Mouse (Mus musculus) forebrain, embryonic 13.5 days (tissue): ENCODE measurements around the gene Cntn2. TPM values are rescaled to one million over a fixed set of nuclear protein-coding genes. Genes with fewer than 3 reads are reported as not detected.

Source experiments
- ATAC-seq: fragments of 200-750 bp; cut with Nextera tagmentation; 2 replicates; pipeline ENCODE4 v1.8.0; 2017
- H3K27ac ChIP-seq: fragments of 300-500 bp; sonication (generic); 2 replicates; pipeline ENCODE4 v1.5.1; 2015; ENCODE audit warnings: inconsistent platforms, mild to moderate bottlenecking, moderate library complexity
- H3K27me3 ChIP-seq: fragments of 300-500 bp; sonication (generic); 2 replicates; pipeline ENCODE4 v1.6.1; 2015; ENCODE audit warnings: mild to moderate bottlenecking, inconsistent platforms
- H3K36me3 ChIP-seq: fragments of 300-500 bp; sonication (generic); 2 replicates; pipeline ENCODE4 v1.6.1; 2015; ENCODE audit warnings: mild to moderate bottlenecking, inconsistent platforms; ENCODE audit not compliant: poor library complexity, severe bottlenecking
- H3K4me1 ChIP-seq: fragments of 300-500 bp; sonication (generic); 2 replicates; pipeline ENCODE4 v1.6.1; 2015; ENCODE audit warnings: inconsistent platforms
- H3K4me2 ChIP-seq: fragments of 300-500 bp; sonication (generic); 2 replicates; pipeline ENCODE4 v1.6.1; 2015; ENCODE audit warnings: inconsistent platforms, mild to moderate bottlenecking, moderate library complexity
- H3K4me3 ChIP-seq: fragments of 300-500 bp; sonication (generic); 2 replicates; pipeline ENCODE4 v1.5.1; 2015; ENCODE audit warnings: mild to moderate bottlenecking, inconsistent platforms
- H3K9ac ChIP-seq: fragments of 300-500 bp; sonication (generic); 2 replicates; pipeline ENCODE4 v1.6.1; 2015; ENCODE audit warnings: mild to moderate bottlenecking, inconsistent platforms
- H3K9me3 ChIP-seq: fragments of 300-500 bp; sonication (generic); replicated peaks from 2 replicates; pipeline ENCODE4 v1.6.1; 2016; ENCODE audit warnings: inconsistent platforms
- WGBS: fragments of 180-500 bp; shearing (Covaris S2); methylation state at CpG from one replicate; pipeline ENCODE4 v1.1.7; 2015; 5-methylcytosine and 5-hydroxymethylcytosine counted together
- polyA plus RNA-seq: library from polyadenylated mRNA; unstranded; fragments of >200 nt; fragmentation: Nextera tagmentation; extraction: Ambion mirVana; gene quantifications from 2 replicates; pipeline ENCODE4 v1.2.1, GENCODE M21; 2015

The Cntn2 gene
- polyA plus RNA-seq, 1 experiment from 2014 or later, result 68.9 TPM

DNA sequence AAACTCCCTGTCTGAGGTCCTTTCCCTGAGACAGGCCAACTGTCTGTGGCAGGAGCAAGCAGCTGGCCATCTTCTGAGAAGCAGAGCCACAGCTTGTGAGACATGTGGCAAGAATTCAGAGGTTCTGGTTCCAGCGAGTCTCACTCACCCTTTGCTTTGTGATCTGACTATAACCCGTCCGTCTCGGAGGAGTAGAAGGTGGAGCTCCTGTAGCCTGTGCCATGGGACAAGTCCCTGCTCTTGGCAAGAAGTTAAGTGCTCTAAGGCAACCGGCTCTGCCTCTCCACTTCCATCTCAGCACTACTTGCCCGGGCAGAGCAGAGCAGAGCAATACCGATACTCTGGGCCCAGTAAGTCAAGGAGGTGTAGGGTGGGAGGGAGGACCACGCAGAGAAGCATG, 27.9 kb upstream of the Cntn2 start:
- H3K27ac ChIP-seq, result peak overlapping the region; percentile 87
- H3K9ac ChIP-seq, result no peak overlapping the region
- H3K4me2 ChIP-seq, result no peak overlapping the region
- H3K9me3 ChIP-seq, result no peaks in the 10 kb centered on the region
- peaks cover 10% of the 10 kb centered on the region; the same call in 1 of the 2 replicates for H3K36me3 ChIP-seq
- H3K4me3 ChIP-seq, result no peak overlapping the region
- no peaks in the 10 kb centered on the region for H3K27me3 ChIP-seq
- peaks cover 36% of the 10 kb centered on the region for H3K4me1 ChIP-seq
- WGBS, result 93% methylated on average over 8 of the region's 8 CpGs
- ATAC-seq, result no peak

DNA sequence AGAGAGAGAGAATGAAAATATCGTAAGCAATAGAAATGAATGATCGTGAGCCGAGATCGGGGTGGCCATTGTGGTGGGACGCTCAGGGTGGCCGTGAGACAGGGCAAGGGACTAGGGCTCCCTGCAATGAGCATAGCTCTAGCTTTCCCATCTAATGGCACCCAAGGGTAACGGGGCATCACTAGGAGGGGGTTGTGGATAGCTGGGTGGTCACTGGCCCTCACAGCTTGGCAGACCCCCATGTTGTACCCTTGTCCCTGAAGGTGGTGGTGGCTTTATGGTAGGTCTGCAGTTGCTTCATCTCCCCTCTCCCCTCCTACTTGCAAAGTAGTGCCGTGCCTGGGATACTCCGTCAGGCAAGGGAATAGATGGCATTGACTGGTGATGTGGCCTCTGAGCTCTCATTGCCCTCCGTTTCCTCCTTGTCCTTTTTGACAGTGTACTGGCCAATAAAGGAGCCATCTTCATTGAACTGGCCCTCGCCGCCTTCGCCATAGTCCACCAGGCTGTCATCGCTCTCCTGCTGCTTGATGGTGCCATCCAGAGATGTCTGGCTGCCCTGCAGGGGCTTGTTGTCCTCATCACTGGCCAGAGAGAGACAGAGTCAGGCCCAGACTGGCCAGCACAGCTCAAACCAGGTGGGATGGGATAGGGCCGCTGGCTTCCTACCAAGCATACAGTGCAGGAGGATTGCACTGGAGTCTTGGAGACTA, 27.2 kb upstream of the Cntn2 start:
- H3K27me3 ChIP-seq, result no peaks in the 10 kb centered on the region

DNA sequence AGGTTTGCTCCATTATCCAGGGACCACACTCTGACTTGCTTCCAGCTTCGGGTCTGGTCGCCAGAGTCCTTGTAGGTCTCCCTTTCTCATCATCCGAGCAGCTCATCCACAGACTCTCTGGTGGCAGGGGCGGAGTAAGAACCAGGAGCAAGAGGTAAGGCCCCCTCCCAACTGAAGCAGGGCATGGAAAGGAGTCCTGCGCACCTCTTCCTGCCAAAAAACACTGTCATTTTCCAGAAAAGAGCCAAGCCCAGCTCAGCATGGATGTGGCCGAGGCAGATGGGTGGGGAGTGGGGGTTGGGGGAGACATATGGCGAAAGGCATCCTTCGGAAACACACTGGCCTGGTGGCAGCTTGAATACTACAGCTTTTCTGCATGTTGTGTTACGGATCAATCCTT, 26.5 kb upstream of the Cntn2 start:
- Histone ChIP-seq H3K4me2 (no peak overlapping the region), H3K27ac (peak overlapping the region; percentile 87), H3K27me3 (no peaks in the 10 kb centered on the region), H3K9ac (no peak overlapping the region), H3K36me3 (peaks cover 10% of the 10 kb centered on the region; the same call in 1 of the 2 replicates), H3K9me3 (no peaks in the 10 kb centered on the region), H3K4me1 (peaks cover 32% of the 10 kb centered on the region), H3K4me3 (no peak overlapping the region)
- WGBS, result 73% methylated on average over 9 of the region's 9 CpGs
- ATAC-seq, result peak; percentile 50

More for the DNA sequence above, 27.2 kb upstream of the Cntn2 start:
- Histone ChIP-seq H3K36me3 (peaks cover 10% of the 10 kb centered on the region; the same call in 1 of the 2 replicates), H3K4me1 (peaks cover 36% of the 10 kb centered on the region), H3K4me2 (no peak overlapping the region), H3K27ac (peak overlapping the region; percentile 87), H3K4me3 (no peak overlapping the region), H3K9ac (no peak overlapping the region), H3K9me3 (no peaks in the 10 kb centered on the region)
- ATAC-seq, result no peak
- WGBS, result 91% methylated on average over 15 of the region's 15 CpGs

DNA sequence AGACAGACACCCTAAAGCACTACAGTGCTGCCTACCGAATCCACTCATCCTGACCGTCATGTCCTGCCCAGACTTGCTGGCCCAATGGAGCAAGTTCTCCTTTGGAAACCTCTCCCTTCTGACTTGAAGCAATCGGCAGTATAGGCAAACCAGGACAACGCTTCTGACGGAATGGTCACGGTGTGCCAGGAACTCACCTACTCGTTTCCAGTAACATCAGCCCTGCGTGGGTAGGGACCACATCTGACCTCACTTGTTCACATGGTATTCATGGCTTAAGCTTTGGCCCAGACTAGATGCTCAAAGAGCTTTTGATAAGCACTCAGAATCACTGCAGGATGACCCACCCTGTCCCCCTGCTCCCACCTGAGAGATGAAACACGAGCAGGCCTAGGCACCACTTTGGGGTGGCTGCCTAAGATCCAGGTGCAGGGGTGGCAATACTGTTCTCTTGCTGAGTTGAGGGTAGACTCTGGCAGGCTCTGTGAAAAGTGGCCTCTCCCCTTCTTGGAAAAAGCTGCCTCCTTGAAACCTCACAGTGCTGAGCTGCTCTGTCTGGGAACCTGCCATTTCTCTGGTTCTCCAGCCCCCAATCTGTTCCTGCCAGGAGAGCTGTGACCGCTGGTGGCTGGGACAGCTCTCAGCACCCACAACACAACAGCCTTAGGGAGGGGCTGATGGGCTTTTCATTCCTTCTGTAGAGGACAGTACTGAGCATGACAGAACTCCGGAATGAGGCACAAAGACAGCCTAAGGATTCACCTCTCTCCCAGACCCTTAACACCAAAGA, 24.5 kb upstream of the Cntn2 start:
- Histone ChIP-seq H3K4me2 (no peak overlapping the region), H3K4me3 (no peak overlapping the region), H3K4me1 (peaks cover 34% of the 10 kb centered on the region), H3K27ac (peak overlapping the region; percentile 4; the same call in 1 of the 2 replicates), H3K27me3 (no peaks in the 10 kb centered on the region), H3K9me3 (no peaks in the 10 kb centered on the region), H3K36me3 (peaks cover 2% of the 10 kb centered on the region; the same call in 1 of the 2 replicates), H3K9ac (no peak overlapping the region)
- no peak for ATAC-seq
- 84% methylated on average over 11 of the region's 11 CpGs for WGBS

DNA sequence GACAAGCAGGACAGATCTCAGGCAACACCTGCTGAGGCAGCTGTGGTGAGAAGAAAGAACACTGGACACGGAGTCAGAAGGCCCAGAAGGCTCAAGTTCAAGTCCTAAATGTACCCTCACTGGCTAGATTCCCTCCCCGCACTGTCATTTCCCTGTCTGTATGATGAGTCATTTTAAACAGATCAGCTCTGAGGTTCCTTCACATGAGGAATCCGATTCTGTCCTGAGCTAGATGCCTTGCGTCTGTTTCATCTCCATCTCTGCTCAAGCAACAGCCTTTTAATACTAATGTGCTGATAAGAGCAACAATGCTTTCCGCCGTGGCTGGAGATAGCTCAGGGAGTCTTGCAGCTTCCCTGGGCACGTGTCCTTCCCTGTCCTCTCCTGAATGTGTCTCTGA, 22.7 kb upstream of the Cntn2 start:
- Histone ChIP-seq H3K9me3 (no peaks in the 10 kb centered on the region), H3K4me1 (peaks cover 48% of the 10 kb centered on the region)
- WGBS, result 80% methylated on average over 7 of the region's 7 CpGs

DNA sequence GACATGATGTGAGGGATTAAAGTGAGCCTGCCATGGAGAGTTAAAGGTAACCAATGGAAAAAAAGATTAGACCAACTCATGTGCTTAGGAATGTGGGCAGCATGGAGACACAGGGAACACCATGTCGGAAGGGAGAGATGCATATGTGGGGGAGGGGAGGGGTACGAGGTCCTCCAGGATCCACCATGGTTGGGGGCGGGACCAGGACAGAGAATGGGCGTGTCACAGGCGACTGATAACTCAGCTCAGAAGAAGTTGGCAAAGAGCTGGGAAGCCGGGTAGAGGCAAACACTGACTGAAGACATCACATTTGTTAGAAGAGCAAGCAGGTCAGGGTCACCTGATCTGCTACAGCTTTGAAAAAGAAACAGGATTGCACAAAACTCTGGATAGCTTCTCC, 21.9 kb upstream of the Cntn2 start:
- no peak overlapping the region for H3K4me2 ChIP-seq
- H3K9me3 ChIP-seq, result no peaks in the 10 kb centered on the region
- no peak overlapping the region for H3K9ac ChIP-seq
- ATAC-seq, result no peak
- WGBS, result 46% methylated on average over 6 of the region's 6 CpGs
- peaks cover 45% of the 10 kb centered on the region for H3K4me1 ChIP-seq
- no peak overlapping the region for H3K4me3 ChIP-seq
- H3K27ac ChIP-seq, result no peak overlapping the region; the same call in 1 of the 2 replicates
- H3K27me3 ChIP-seq, result no peaks in the 10 kb centered on the region
- H3K36me3 ChIP-seq, result no peaks in the 10 kb centered on the region

More for the DNA sequence above, 22.7 kb upstream of the Cntn2 start:
- Histone ChIP-seq H3K4me3 (no peak overlapping the region), H3K36me3 (no peaks in the 10 kb centered on the region), H3K27me3 (no peaks in the 10 kb centered on the region), H3K9ac (no peak overlapping the region), H3K4me2 (no peak overlapping the region), H3K27ac (no peak overlapping the region)
- ATAC-seq, result no peak

DNA sequence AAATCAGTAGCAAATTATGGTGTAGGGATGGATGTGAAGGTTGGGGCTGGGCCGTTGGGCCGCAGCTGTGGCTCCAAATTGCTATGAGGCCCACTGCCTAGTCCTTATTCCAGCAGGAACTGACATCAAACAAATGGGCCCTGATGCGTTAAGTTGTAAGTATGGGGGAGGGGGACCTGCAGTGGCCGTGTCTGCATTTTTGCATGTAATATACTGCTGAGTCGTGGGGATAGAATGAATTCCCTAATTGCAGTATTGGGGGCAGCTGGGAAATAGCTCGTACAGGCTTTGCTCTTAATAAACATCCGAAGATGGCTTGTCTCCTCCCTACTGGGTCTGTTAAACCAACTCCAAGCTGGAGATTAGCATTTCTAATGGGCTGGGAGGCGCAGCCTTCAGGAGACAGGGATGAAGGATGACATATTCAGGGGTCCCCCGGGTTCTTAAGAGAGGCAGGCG, 19.3 kb upstream of the Cntn2 start:
- H3K9ac ChIP-seq, result no peak overlapping the region
- WGBS, result 27% methylated on average over 10 of the region's 10 CpGs
- H3K4me1 ChIP-seq, result peaks cover 53% of the 10 kb centered on the region
- no peak overlapping the region for H3K4me2 ChIP-seq
- H3K36me3 ChIP-seq, result no peaks in the 10 kb centered on the region
- H3K27ac ChIP-seq, result peak overlapping the region; percentile 83
- no peaks in the 10 kb centered on the region for H3K9me3 ChIP-seq
- no peak overlapping the region for H3K4me3 ChIP-seq
- no peaks in the 10 kb centered on the region for H3K27me3 ChIP-seq
- ATAC-seq, result peak; percentile 34

DNA sequence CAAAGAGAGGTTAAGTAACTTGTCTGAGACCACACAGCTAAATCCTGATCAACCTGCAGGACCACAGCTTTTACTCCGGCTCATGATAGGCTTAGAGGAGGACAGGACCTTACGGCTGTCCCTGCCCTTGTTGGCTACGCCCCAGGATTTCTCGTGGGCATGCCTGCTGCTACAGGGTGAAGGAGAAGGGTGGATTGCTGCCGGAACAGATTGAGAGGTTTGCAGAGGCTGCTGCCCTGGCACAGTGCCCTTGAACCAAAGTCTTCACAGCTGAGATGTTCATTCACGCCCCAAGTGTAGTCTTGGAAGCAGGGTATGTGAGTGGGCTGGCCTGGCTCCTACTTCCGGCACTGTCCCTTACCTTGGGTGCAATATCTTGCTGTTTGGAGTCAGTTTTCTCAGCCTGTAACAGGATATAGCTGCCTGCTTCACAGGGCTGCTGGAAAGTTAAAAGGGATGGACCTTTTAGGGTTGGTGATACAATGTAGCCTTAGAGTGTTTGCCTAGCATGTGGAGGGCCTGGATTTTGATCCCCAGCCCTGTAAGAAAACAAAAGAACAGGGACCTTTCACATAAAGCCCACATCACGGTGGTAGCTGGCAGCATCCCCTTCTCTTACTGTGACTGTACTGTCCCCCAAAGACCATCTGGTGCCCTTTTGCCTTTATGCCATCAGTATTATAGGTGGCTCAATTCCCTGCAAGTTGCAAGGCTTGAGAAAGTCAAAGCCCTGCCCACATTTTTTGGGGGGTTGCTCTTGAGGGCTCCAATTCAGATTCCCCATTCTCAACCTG, 18.0 kb upstream of the Cntn2 start:
- Histone ChIP-seq H3K9ac (no peak overlapping the region), H3K27me3 (no peaks in the 10 kb centered on the region), H3K9me3 (no peaks in the 10 kb centered on the region), H3K4me2 (no peak overlapping the region), H3K36me3 (no peaks in the 10 kb centered on the region), H3K27ac (peak overlapping the region; percentile 83), H3K4me1 (peaks cover 56% of the 10 kb centered on the region), H3K4me3 (no peak overlapping the region)
- WGBS, result 66% methylated on average over 8 of the region's 8 CpGs
- no peak for ATAC-seq

DNA sequence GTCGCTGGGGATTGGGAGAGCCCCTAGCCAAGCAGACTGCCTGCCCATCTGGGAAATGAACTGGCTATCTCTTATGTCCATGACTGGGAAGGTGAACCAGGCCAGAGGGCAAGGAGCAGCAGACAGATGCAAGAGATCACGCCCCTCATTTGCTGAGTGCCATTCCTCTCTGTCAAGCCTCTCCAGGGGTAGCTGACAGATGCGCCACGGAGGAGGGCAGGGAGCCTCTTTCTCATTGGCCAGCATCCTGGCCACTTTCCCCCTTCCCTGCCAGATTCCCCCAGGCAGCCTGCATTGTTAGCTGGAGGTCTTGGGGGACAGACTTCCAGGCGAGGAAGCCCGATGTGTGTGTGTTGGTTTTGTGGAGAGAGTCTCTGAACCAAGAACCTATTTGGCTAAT, 16.0 kb upstream of the Cntn2 start:
- 13% methylated on average over 6 of the region's 6 CpGs for WGBS
- Histone ChIP-seq H3K4me3 (no peak overlapping the region), H3K4me1 (peaks cover 56% of the 10 kb centered on the region), H3K4me2 (no peak overlapping the region), H3K36me3 (no peaks in the 10 kb centered on the region), H3K27ac (peak overlapping the region; percentile 93), H3K9ac (no peak overlapping the region), H3K27me3 (no peaks in the 10 kb centered on the region), H3K9me3 (no peaks in the 10 kb centered on the region)
- no peak for ATAC-seq

DNA sequence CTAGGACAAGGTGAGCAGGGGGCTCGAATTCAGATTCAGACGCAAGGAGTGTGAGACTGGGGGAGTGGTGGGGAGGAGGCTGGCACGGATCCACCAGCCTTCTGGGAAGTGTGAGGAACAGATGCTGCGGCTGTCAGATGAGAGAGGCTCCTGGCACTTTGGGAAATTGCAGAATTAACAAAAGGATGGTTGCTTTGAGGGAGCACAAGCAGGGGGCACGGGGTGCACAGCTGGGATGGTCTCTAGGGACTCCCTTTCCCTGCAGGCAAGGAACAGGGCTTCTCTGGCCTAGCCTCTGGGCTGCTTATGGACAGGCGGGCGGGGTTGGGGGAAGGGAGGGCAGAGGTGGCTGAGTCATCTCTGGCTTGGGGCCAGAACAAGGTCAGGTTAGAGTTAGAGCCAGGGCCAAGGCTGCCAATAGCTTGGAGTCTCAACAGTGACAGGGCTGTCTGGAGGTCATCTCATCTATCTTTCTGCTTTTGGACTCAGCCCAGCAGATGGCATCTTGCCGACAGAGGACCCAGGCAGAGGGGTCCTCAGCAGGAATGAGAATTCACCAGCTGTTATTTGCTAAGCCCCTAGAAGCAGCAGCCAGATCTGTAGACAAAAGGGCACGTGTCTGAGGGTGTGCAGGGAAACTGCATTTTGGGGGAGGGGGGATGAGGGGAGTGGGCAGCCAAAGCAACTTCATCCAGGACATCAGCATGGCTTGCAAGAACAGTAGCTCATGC, 15.0 kb upstream of the Cntn2 start:
- Histone ChIP-seq H3K27ac (peak overlapping the region; percentile 93), H3K4me1 (peaks cover 56% of the 10 kb centered on the region), H3K36me3 (no peaks in the 10 kb centered on the region), H3K4me2 (peak overlapping the region; percentile 12; the same call in 1 of the 2 replicates), H3K9me3 (no peaks in the 10 kb centered on the region), H3K9ac (no peak overlapping the region), H3K27me3 (no peaks in the 10 kb centered on the region), H3K4me3 (no peak overlapping the region)
- 20% methylated on average over 8 of the region's 9 CpGs for WGBS
- ATAC-seq, result peak; percentile 74

DNA sequence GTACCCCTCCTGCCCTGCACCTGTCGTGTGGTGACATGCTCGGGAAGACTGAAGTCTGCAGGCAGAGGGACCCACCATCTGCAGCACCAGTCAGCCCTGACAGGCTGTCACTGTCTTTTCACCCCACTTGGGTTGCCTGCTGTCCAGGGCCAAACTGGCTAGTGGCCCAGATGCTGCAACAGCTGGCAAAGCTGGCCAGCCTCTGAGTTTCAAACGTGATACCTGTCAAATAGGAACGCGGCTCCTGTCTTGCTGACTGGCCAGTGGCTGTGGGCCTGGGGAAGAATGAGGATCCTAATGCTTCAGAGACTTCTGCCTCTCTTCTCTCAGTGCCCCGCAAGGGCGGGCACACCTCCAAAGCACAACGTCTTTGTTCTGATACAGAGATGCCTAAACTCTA, 733 bp upstream of the Cntn2 start:
- no peaks in the 10 kb centered on the region for H3K36me3 ChIP-seq
- no peak overlapping the region for H3K4me2 ChIP-seq
- H3K27me3 ChIP-seq, result peaks cover 28% of the 10 kb centered on the region
- no peak overlapping the region for H3K9ac ChIP-seq
- ATAC-seq, result no peak
- peak overlapping the region; percentile 41 for H3K27ac ChIP-seq
- WGBS, result 67% methylated on average over 8 of the region's 8 CpGs
- H3K4me1 ChIP-seq, result peaks cover 29% of the 10 kb centered on the region
- no peak overlapping the region for H3K4me3 ChIP-seq
- H3K9me3 ChIP-seq, result no peaks in the 10 kb centered on the region
